Mouse (Mus musculus) liver, postnatal 0 days (tissue): ENCODE results near the gene Ppm1l.

Experiments used
- CTCF ChIP-seq: sonication (generic); IDR thresholded peaks from 2 replicates; pipeline ENCODE4 v1.5.1; 2016; ENCODE audit warnings: antibody characterized with exemption, low read depth
- EP300 ChIP-seq: IDR thresholded peaks from 2 replicates; pipeline ENCODE4 v1.6.1; 2016; ENCODE audit warnings: antibody characterized with exemption, low read depth, mild to moderate bottlenecking

DNA sequence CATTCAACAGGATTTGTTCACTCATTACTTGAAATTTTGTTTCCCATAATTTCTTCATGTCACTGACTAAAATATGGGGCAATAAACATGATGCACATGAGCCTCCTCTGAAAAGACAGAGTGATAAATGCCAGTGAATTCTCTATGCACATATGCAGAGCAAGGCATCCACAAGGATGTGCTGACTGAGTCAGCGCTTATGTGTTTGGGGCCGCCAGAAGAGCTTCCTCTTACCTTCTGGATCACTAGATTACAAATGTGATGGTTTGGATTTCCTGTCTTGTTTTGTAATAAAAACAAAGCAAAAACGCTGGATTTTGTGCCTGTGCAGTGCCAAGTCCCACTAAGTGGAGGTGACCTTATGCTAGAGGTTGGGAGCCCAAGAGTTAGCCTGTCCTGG is 260.1 kb downstream of the Ppm1l start:
- TF ChIP-seq EP300 (no peak), CTCF (no peak)
